Mouse (Mus musculus): ENCODE results near the gene Kcnh5. TPM values are rescaled to one million over a fixed set of nuclear protein-coding genes. Genes with fewer than 3 reads are reported as not detected.

Kcnh5 gene
- not detected in 2 replicates for polyA plus RNA-seq (2012; ENCODE audit: insufficient read depth, insufficient read length, missing spikeins)

- H3K4me1 ChIP-seq (ENCODE audit: control insufficient read depth, insufficient read depth, low read length), result no peaks in the 10 kb centered on the region
- TF ChIP-seq POLR2A (IDR thresholded peaks at IDR 0.05; ENCODE audit: borderline replicate concordance, low read depth, low read length) (no peak), CTCF (IDR thresholded peaks at IDR 0.05; ENCODE audit: low read depth, low read length) (no peak)
- no peak within 1 kb of the TSS for H3K4me3 ChIP-seq (ENCODE audit: insufficient read depth, low read length)
- no peak within 1 kb of the TSS for H3K27ac ChIP-seq (ENCODE audit: insufficient read depth, low read depth, low read length)
Observed at GRCm38 (mm10) chr12:75176691-75177645, at the start of gene Kcnh5. Kcnh5 (minus strand) TSS chr12:75177332.

GRCm38 (mm10) chr12:75223966-75224365 lies 46.8 kb upstream of the Kcnh5 start:
- no peak overlapping the region for H3K4me3 ChIP-seq (ENCODE audit: insufficient read depth, low read length)
- H3K4me1 ChIP-seq (ENCODE audit: control insufficient read depth, insufficient read depth, low read length), result no peaks in the 10 kb centered on the region
- no peak for TF ChIP-seq CTCF (IDR thresholded peaks at IDR 0.05; ENCODE audit: low read depth, low read length)
- TF ChIP-seq POLR2A (IDR thresholded peaks at IDR 0.05; ENCODE audit: borderline replicate concordance, low read depth, low read length), result no peak
- no peak overlapping the region for H3K27ac ChIP-seq (ENCODE audit: insufficient read depth, low read depth, low read length)

- Histone ChIP-seq H3K27ac (ENCODE audit: insufficient read depth, low read depth, low read length) (no peak overlapping the region), H3K4me3 (ENCODE audit: insufficient read depth, low read length) (no peak overlapping the region), H3K4me1 (ENCODE audit: control insufficient read depth, insufficient read depth, low read length) (no peaks in the 10 kb centered on the region)
- no peak for TF ChIP-seq POLR2A (IDR thresholded peaks at IDR 0.05; ENCODE audit: borderline replicate concordance, low read depth, low read length)
- no peak for TF ChIP-seq CTCF (IDR thresholded peaks at IDR 0.05; ENCODE audit: low read depth, low read length)
Observed at GRCm38 (mm10) chr12:75189413-75189812, 12.3 kb upstream of the Kcnh5 start.

GRCm38 (mm10) chr12:75182646-75183045 lies 5.5 kb upstream of the Kcnh5 start:
- Histone ChIP-seq H3K27ac (ENCODE audit: insufficient read depth, low read depth, low read length) (no peak overlapping the region), H3K4me3 (ENCODE audit: insufficient read depth, low read length) (no peak overlapping the region), H3K4me1 (ENCODE audit: control insufficient read depth, insufficient read depth, low read length) (no peaks in the 10 kb centered on the region)
- TF ChIP-seq CTCF (IDR thresholded peaks at IDR 0.05; ENCODE audit: low read depth, low read length) (no peak), POLR2A (IDR thresholded peaks at IDR 0.05; ENCODE audit: borderline replicate concordance, low read depth, low read length) (no peak)

- no peak overlapping the region for H3K4me3 ChIP-seq (ENCODE audit: insufficient read depth, low read length)
- H3K4me1 ChIP-seq (ENCODE audit: control insufficient read depth, insufficient read depth, low read length), result no peaks in the 10 kb centered on the region
- H3K27ac ChIP-seq (ENCODE audit: insufficient read depth, low read depth, low read length), result no peak overlapping the region
- TF ChIP-seq POLR2A (IDR thresholded peaks at IDR 0.05; ENCODE audit: borderline replicate concordance, low read depth, low read length), result no peak
- no peak for TF ChIP-seq CTCF (IDR thresholded peaks at IDR 0.05; ENCODE audit: low read depth, low read length)
Observed at GRCm38 (mm10) chr12:75179491-75179890, 2.4 kb upstream of the Kcnh5 start.

GRCm38 (mm10) chr12:75177646-75178030 lies 506 bp upstream of the Kcnh5 start:
- no peak overlapping the region for H3K4me3 ChIP-seq (ENCODE audit: insufficient read depth, low read length)
- no peaks in the 10 kb centered on the region for H3K4me1 ChIP-seq (ENCODE audit: control insufficient read depth, insufficient read depth, low read length)
- TF ChIP-seq CTCF (IDR thresholded peaks at IDR 0.05; ENCODE audit: low read depth, low read length), result no peak
- TF ChIP-seq POLR2A (IDR thresholded peaks at IDR 0.05; ENCODE audit: borderline replicate concordance, low read depth, low read length), result no peak
- H3K27ac ChIP-seq (ENCODE audit: insufficient read depth, low read depth, low read length), result no peak overlapping the region

GRCm38 (mm10) chr12:75175931-75176565 lies 1.1 kb downstream of the Kcnh5 start:
- no peaks in the 10 kb centered on the region for H3K4me1 ChIP-seq (ENCODE audit: control insufficient read depth, insufficient read depth, low read length)
- TF ChIP-seq CTCF (IDR thresholded peaks at IDR 0.05; ENCODE audit: low read depth, low read length) (no peak), POLR2A (IDR thresholded peaks at IDR 0.05; ENCODE audit: borderline replicate concordance, low read depth, low read length) (no peak)
- no peak overlapping the region for H3K4me3 ChIP-seq (ENCODE audit: insufficient read depth, low read length)
- no peak overlapping the region for H3K27ac ChIP-seq (ENCODE audit: insufficient read depth, low read depth, low read length)

- H3K4me3 ChIP-seq (ENCODE audit: insufficient read depth, low read length), result no peak overlapping the region
- H3K27ac ChIP-seq (ENCODE audit: insufficient read depth, low read depth, low read length), result no peak overlapping the region
- no peaks in the 10 kb centered on the region for H3K4me1 ChIP-seq (ENCODE audit: control insufficient read depth, insufficient read depth, low read length)
- TF ChIP-seq POLR2A (IDR thresholded peaks at IDR 0.05; ENCODE audit: borderline replicate concordance, low read depth, low read length) (no peak), CTCF (IDR thresholded peaks at IDR 0.05; ENCODE audit: low read depth, low read length) (no peak)
Observed at GRCm38 (mm10) chr12:75170970-75171369, 6.2 kb downstream of the Kcnh5 start.

GRCm38 (mm10) chr12:75153076-75153568 lies 24.0 kb downstream of the Kcnh5 start:
- no peak overlapping the region for H3K27ac ChIP-seq (ENCODE audit: insufficient read depth, low read depth, low read length)
- no peak overlapping the region for H3K4me3 ChIP-seq (ENCODE audit: insufficient read depth, low read length)
- H3K4me1 ChIP-seq (ENCODE audit: control insufficient read depth, insufficient read depth, low read length), result no peaks in the 10 kb centered on the region
- TF ChIP-seq POLR2A (IDR thresholded peaks at IDR 0.05; ENCODE audit: borderline replicate concordance, low read depth, low read length), result no peak
- no peak for TF ChIP-seq CTCF (IDR thresholded peaks at IDR 0.05; ENCODE audit: low read depth, low read length)

GRCm38 (mm10) chr12:75139792-75140191 lies 37.3 kb downstream of the Kcnh5 start:
- TF ChIP-seq CTCF (IDR thresholded peaks at IDR 0.05; ENCODE audit: low read depth, low read length) (no peak), POLR2A (IDR thresholded peaks at IDR 0.05; ENCODE audit: borderline replicate concordance, low read depth, low read length) (no peak)
- no peak overlapping the region for H3K4me3 ChIP-seq (ENCODE audit: insufficient read depth, low read length)
- no peaks in the 10 kb centered on the region for H3K4me1 ChIP-seq (ENCODE audit: control insufficient read depth, insufficient read depth, low read length)
- no peak overlapping the region for H3K27ac ChIP-seq (ENCODE audit: insufficient read depth, low read depth, low read length)

Measured in bone marrow macrophage, adult 2 months (primary cell).